Mouse (Mus musculus): Measurements from ENCODE around the gene Sipa1l1. TPM values are rescaled to one million over a fixed set of nuclear protein-coding genes. Genes with fewer than 3 reads are reported as not detected.

Sipa1l1 gene
- total and polyA plus RNA-seq, 2 experiments from 2014 or later = 7.0 to 17.1 TPM

GRCm38 (mm10) chr12:82362796-82363195, 193.7 kb downstream of the Sipa1l1 start:
- Histone ChIP-seq H3K4me2 (ENCODE audit: low read depth, low read length) (no peak overlapping the region), H3K36me3 (replicated peaks; ENCODE audit: control insufficient read depth, insufficient read depth, low read length) (peaks cover 10% of the 10 kb centered on the region; the same call in 1 of the 2 replicates), H3K9ac (replicated peaks; ENCODE audit: low read depth, low read length) (no peak overlapping the region), H3K27me3 (ENCODE audit: control insufficient read depth, insufficient read depth, low read length) (no peaks in the 10 kb centered on the region), H3K9me3 (replicated peaks; ENCODE audit: control insufficient read depth, low read length) (no peaks in the 10 kb centered on the region), H3K27ac (ENCODE audit: low read depth) (no peak overlapping the region), H3K4me3 (ENCODE audit: low read depth, low read length) (no peak overlapping the region), H3K4me1 (ENCODE audit: control insufficient read depth, insufficient read depth) (no peaks in the 10 kb centered on the region)
- TF ChIP-seq EP300 (IDR thresholded peaks at IDR 0.05; ENCODE audit: low read depth) = no peak
- no peak for TF ChIP-seq CTCF (IDR thresholded peaks at IDR 0.05; ENCODE audit: low read depth)
- DNase-seq (ENCODE audit: low spot score) (no peak), ATAC-seq (ENCODE audit: insufficient read depth, low read depth) (no peak)
- WGBS = 78% methylated on average over 9 of the region's 9 CpGs

GRCm38 (mm10) chr12:82364186-82364585, 195.1 kb downstream of the Sipa1l1 start:
- H3K9ac ChIP-seq (replicated peaks; ENCODE audit: low read depth, low read length) = no peak overlapping the region
- WGBS = 90% methylated on average over 7 of the region's 7 CpGs
- no peak overlapping the region for H3K4me2 ChIP-seq (ENCODE audit: low read depth, low read length)
- H3K4me3 ChIP-seq (ENCODE audit: low read depth, low read length) = no peak overlapping the region
- H3K27me3 ChIP-seq (ENCODE audit: control insufficient read depth, insufficient read depth, low read length) = no peaks in the 10 kb centered on the region
- ATAC-seq (ENCODE audit: insufficient read depth, low read depth) (no peak), DNase-seq (ENCODE audit: low spot score) (no peak)
- no peaks in the 10 kb centered on the region for H3K9me3 ChIP-seq (replicated peaks; ENCODE audit: control insufficient read depth, low read length)
- H3K4me1 ChIP-seq (ENCODE audit: control insufficient read depth, insufficient read depth) = no peaks in the 10 kb centered on the region
- no peak for TF ChIP-seq CTCF (IDR thresholded peaks at IDR 0.05; ENCODE audit: low read depth)
- no peak for TF ChIP-seq EP300 (IDR thresholded peaks at IDR 0.05; ENCODE audit: low read depth)
- peaks cover 10% of the 10 kb centered on the region; the same call in 1 of the 2 replicates for H3K36me3 ChIP-seq (replicated peaks; ENCODE audit: control insufficient read depth, insufficient read depth, low read length)
- no peak overlapping the region for H3K27ac ChIP-seq (ENCODE audit: low read depth)

DNA sequence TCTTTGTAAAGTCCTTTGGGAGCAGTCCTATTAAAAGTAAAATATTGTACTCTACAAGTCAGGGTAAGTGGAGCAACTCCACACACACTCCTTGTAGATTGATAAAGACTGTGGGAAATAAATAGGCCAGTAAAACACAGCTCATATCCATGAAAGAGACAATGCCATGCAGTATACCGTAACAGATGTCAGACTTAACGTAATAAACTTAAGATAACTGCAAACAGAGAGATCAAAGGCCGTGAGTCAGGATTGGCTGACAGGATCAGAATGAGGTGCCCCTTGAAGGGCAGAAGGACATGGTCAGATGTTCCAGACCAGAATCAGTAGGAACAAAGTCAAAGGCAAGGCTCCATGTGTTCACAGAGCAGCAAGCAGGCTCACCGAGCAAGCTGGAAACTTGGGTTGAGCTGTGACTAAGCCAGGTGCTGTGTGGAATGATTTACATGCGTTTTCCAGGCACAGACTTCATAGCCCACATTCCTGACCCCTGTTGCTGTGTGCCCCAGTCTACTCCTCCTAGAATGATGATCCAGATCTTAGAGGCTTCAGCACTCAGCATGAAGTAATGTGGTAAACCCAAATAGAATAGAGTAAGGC, 196.3 kb downstream of the Sipa1l1 start:
- Histone ChIP-seq H3K4me3 (ENCODE audit: low read depth, low read length) (no peak overlapping the region), H3K4me1 (ENCODE audit: control insufficient read depth, insufficient read depth) (no peaks in the 10 kb centered on the region), H3K27me3 (ENCODE audit: control insufficient read depth, insufficient read depth, low read length) (no peaks in the 10 kb centered on the region), H3K36me3 (replicated peaks; ENCODE audit: control insufficient read depth, insufficient read depth, low read length) (peaks cover 10% of the 10 kb centered on the region; the same call in 1 of the 2 replicates), H3K9ac (replicated peaks; ENCODE audit: low read depth, low read length) (no peak overlapping the region), H3K4me2 (ENCODE audit: low read depth, low read length) (no peak overlapping the region), H3K27ac (ENCODE audit: low read depth) (0 out of 2 replicates have a peak overlapping the region, but pooled peaks have one; percentile 2), H3K9me3 (replicated peaks; ENCODE audit: control insufficient read depth, low read length) (no peaks in the 10 kb centered on the region)
- no peak for TF ChIP-seq EP300 (IDR thresholded peaks at IDR 0.05; ENCODE audit: low read depth)
- no peak for TF ChIP-seq CTCF (IDR thresholded peaks at IDR 0.05; ENCODE audit: low read depth)
- DNase-seq (ENCODE audit: low spot score) = no peak
- WGBS = 33% methylated on average over 5 of the region's 5 CpGs
- ATAC-seq (ENCODE audit: insufficient read depth, low read depth) = no peak

DNA sequence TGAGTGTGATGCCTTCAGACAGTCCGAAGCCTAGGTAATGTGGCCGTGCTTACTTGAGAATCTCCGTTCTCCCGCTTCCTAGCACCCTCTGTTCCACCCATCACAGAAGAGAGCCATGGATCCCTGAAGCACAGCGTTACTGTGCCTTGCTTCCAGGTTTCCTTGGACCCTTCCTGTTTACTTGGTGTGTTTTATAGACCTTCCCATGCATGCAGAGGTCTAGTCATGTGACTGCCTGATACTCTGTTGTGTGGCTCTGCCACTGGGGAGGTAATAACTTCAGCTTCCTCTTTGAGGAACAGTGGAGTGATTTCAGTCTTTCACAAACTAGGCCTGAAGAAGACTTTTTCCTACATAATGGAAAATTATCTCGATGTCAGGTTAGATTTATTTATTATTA, 197.6 kb downstream of the Sipa1l1 start:
- Histone ChIP-seq H3K4me3 (ENCODE audit: low read depth, low read length) (no peak overlapping the region), H3K9ac (replicated peaks; ENCODE audit: low read depth, low read length) (no peak overlapping the region), H3K36me3 (replicated peaks; ENCODE audit: control insufficient read depth, insufficient read depth, low read length) (peaks cover 10% of the 10 kb centered on the region; the same call in 1 of the 2 replicates), H3K4me2 (ENCODE audit: low read depth, low read length) (no peak overlapping the region), H3K27me3 (ENCODE audit: control insufficient read depth, insufficient read depth, low read length) (no peaks in the 10 kb centered on the region), H3K27ac (ENCODE audit: low read depth) (no peak overlapping the region), H3K9me3 (replicated peaks; ENCODE audit: control insufficient read depth, low read length) (no peaks in the 10 kb centered on the region), H3K4me1 (ENCODE audit: control insufficient read depth, insufficient read depth) (no peaks in the 10 kb centered on the region)
- TF ChIP-seq CTCF (IDR thresholded peaks at IDR 0.05; ENCODE audit: low read depth) (no peak), EP300 (IDR thresholded peaks at IDR 0.05; ENCODE audit: low read depth) (no peak)
- DNase-seq (ENCODE audit: low spot score) (no peak), ATAC-seq (ENCODE audit: insufficient read depth, low read depth) (no peak)
- whole genome bisulfite sequencing = 85% methylated on average over 6 of the region's 6 CpGs

- Histone ChIP-seq H3K27me3 (ENCODE audit: control insufficient read depth, insufficient read depth, low read length) (no peaks in the 10 kb centered on the region), H3K4me2 (ENCODE audit: low read depth, low read length) (no peak overlapping the region), H3K4me1 (ENCODE audit: control insufficient read depth, insufficient read depth) (no peaks in the 10 kb centered on the region), H3K9ac (replicated peaks; ENCODE audit: low read depth, low read length) (no peak overlapping the region), H3K36me3 (replicated peaks; ENCODE audit: control insufficient read depth, insufficient read depth, low read length) (peaks cover 10% of the 10 kb centered on the region; the same call in 1 of the 2 replicates), H3K9me3 (replicated peaks; ENCODE audit: control insufficient read depth, low read length) (no peaks in the 10 kb centered on the region), H3K4me3 (ENCODE audit: low read depth, low read length) (no peak overlapping the region), H3K27ac (ENCODE audit: low read depth) (no peak overlapping the region)
- 93% methylated on average over 2 of the region's 2 CpGs for WGBS
- DNase-seq (ENCODE audit: low spot score) = no peak
- no peak for TF ChIP-seq CTCF (IDR thresholded peaks at IDR 0.05; ENCODE audit: low read depth)
- TF ChIP-seq EP300 (IDR thresholded peaks at IDR 0.05; ENCODE audit: low read depth) = no peak
- ATAC-seq (ENCODE audit: insufficient read depth, low read depth) = no peak
Measured at GRCm38 (mm10) chr12:82367345-82367744, 198.2 kb downstream of the Sipa1l1 start.

GRCm38 (mm10) chr12:82367986-82368385, 198.9 kb downstream of the Sipa1l1 start:
- no peak for ATAC-seq (ENCODE audit: insufficient read depth, low read depth)
- TF ChIP-seq CTCF (IDR thresholded peaks at IDR 0.05; ENCODE audit: low read depth) (no peak), EP300 (IDR thresholded peaks at IDR 0.05; ENCODE audit: low read depth) (no peak)
- 79% methylated on average over 3 of the region's 3 CpGs for WGBS

More at GRCm38 (mm10) chr12:82367986-82368385, 198.9 kb downstream of the Sipa1l1 start:
- H3K36me3 ChIP-seq (replicated peaks; ENCODE audit: control insufficient read depth, insufficient read depth, low read length) = 0 out of 2 replicates have a peak, but pooled peaks cover 3% of the 10 kb centered on the region
- no peak overlapping the region for H3K4me2 ChIP-seq (ENCODE audit: low read depth, low read length)
- H3K27ac ChIP-seq (ENCODE audit: low read depth) = no peak overlapping the region
- H3K9ac ChIP-seq (replicated peaks; ENCODE audit: low read depth, low read length) = no peak overlapping the region
- H3K4me3 ChIP-seq (ENCODE audit: low read depth, low read length) = no peak overlapping the region
- H3K27me3 ChIP-seq (ENCODE audit: control insufficient read depth, insufficient read depth, low read length) = no peaks in the 10 kb centered on the region
- no peaks in the 10 kb centered on the region for H3K9me3 ChIP-seq (replicated peaks; ENCODE audit: control insufficient read depth, low read length)
- DNase-seq (ENCODE audit: low spot score) = no peak
- H3K4me1 ChIP-seq (ENCODE audit: control insufficient read depth, insufficient read depth) = no peaks in the 10 kb centered on the region
